Mouse (Mus musculus) cerebellum, adult 8-10 months (tissue): Measurements from ENCODE around the gene Bcl2l13.
"Not testable (repeated sequence)": the region's sequence is repeated elsewhere in the genome, so short reads cannot be mapped to it uniquely, and the experiment has no call there.

Source experiments
- DNase-seq: peaks from one replicate; pipeline ENCODE4 v3.0.0; 2022

Bcl2l13 gene

DNA sequence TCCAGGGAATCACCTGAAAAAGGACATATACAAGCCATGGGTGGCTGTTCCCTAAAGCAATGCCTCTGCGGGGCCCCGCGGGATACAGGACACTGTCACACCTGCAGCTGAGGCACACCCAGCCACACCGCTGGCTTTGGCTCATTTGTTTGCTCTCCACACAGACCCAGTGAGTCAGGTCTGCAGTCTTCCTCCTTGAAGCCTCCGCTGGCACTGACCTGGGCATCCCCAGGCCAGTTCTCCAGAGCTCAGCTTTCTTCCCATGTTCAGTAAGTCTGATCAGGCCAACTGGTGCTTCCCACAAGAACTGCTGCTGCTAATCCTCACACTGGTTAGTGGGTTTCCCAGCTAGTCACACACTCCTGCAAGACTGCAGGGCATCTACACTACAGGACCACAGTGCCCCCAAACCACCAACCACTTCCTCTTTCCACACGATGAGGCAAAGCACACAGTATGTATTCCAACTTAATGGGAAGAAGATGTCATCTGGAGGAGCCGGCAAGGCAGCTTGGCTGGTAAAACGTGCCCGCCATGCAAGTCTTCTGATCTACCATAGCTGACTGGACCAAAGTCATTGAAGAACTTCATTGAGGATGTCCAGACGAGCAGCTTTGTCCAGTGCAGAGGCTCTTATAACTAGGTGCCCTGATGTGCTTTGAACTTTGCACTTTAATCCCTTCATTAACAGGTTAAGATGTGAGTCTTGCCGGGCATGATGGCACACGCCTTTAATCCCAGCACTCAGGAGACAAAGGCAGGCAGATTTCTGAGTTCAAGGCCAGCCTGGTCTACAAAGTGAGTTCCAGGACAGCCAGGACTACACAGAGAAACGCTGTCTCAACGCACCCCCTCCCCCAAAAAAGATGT, 66.0 kb downstream of the Bcl2l13 start:
- no peak for DNase-seq

DNA sequence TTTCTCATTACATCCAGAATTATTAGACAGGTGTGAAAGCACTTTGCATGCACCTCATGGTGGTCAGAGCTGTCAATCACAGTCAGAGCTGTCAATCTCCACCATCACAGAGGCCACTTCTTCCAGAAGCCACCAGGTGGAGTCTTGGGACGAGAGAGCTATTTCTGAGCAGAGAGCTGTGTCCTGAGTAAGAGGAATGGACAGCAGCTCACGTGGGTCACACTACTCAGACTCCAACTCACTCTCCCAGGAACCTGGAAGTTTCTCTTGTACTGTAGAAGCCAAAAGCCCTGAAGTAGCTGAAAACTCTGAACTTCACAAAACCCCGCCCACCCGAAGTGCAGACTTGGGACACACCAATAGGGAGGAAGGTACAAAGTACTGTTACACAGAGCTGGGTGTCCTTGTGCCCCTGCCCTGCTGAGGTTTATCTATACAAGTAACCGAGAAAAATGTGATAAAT, 67.5 kb downstream of the Bcl2l13 start:
- DNase-seq, result no peak

- DNase-seq, result no peak
Measured at GRCm38 (mm10) chr6:120903961-120904360, 67.9 kb downstream of the Bcl2l13 start.

GRCm38 (mm10) chr6:120905111-120905510, 69.1 kb downstream of the Bcl2l13 start:
- no peak for DNase-seq

GRCm38 (mm10) chr6:120906521-120906920, 70.5 kb downstream of the Bcl2l13 start:
- no peak for DNase-seq

- DNase-seq, result not testable (repeated sequence)
Measured at GRCm38 (mm10) chr6:120907876-120908597, 72.0 kb downstream of the Bcl2l13 start.

GRCm38 (mm10) chr6:120909501-120909900, 73.5 kb downstream of the Bcl2l13 start:
- DNase-seq, result no peak

- DNase-seq, result no peak
Measured at GRCm38 (mm10) chr6:120911213-120912007, 75.4 kb downstream of the Bcl2l13 start.

- DNase-seq, result no peak
Measured at GRCm38 (mm10) chr6:120912931-120913330, 76.9 kb downstream of the Bcl2l13 start.

GRCm38 (mm10) chr6:120913783-120914182, 77.8 kb downstream of the Bcl2l13 start:
- no peak for DNase-seq

DNA sequence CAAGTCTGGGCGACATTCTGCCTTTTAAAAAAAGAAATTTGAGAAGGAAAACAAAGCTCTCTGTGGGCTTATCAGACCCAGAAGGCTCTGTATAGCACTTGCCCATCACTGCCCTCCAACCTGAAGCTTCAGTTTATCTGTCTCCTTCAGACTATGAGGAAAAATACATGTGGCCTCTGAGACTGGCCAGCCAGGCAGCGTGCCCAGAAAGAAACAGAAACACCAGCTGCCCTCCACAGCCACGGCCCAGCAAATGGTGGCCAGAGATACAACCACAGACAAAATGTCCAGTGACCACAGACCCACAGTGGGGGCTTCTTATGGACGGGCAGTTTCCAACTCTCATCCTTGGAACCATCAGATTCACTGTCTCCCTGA, 78.5 kb downstream of the Bcl2l13 start:
- no peak for DNase-seq

GRCm38 (mm10) chr6:120914911-120915648, 79.1 kb downstream of the Bcl2l13 start:
- DNase-seq, result no peak

- no peak for DNase-seq
Measured at GRCm38 (mm10) chr6:120915649-120915975, 79.6 kb downstream of the Bcl2l13 start.

- DNase-seq, result peak; percentile 45
Measured at GRCm38 (mm10) chr6:120916074-120916971, 80.3 kb downstream of the Bcl2l13 start, which contains the start of gene Bid. TSS of gene Bid (minus strand) at chr6:120916853.

- DNase-seq, result not testable (repeated sequence)
Measured at GRCm38 (mm10) chr6:120916972-120917881, 81.2 kb downstream of the Bcl2l13 start.

DNA sequence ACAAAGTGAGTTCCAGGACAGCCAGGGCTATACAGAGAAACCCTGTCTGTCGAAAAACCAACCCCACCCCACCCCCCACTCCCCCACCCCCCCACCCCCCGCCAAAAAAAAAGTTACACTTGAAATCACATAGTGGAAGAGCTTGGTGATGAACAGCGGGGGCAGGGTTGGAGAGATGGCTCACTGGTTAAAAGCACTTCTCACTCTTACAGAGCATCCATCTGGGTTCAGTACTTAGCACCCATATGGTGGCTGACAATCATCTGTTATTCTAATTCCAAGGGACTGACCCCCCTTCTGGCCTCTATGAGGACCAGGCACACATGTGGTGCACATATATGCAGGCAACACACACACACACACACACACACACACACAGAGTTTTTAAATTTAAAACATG, 82.0 kb downstream of the Bcl2l13 start:
- DNase-seq, result no peak

DNA sequence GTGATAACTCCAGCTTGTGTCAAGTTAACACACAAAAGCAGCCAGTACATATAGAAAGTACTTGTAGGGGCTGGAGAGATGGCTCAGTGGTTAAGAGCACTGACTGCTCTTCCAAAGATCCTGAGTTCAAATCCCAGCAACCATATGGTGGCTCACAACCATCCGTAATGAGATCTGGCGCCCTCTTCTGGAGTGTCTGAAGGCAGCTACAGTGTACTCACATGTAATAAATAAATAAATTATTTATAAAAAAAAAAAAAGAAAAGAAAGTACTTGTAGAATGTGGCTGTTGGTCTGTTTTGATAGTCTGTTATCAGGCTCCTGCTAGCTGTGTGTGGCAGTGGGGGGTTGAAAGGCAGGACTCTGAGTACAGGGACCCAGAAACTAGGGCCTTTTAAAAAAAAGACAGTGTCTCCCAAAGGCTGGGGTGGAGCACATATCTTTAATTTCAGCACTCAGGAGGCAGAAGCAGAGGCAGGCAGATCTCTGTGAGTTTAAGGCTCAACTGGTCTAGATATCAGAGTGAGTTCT, 88.8 kb downstream of the Bcl2l13 start:
- DNase-seq, result not testable (repeated sequence)

DNA sequence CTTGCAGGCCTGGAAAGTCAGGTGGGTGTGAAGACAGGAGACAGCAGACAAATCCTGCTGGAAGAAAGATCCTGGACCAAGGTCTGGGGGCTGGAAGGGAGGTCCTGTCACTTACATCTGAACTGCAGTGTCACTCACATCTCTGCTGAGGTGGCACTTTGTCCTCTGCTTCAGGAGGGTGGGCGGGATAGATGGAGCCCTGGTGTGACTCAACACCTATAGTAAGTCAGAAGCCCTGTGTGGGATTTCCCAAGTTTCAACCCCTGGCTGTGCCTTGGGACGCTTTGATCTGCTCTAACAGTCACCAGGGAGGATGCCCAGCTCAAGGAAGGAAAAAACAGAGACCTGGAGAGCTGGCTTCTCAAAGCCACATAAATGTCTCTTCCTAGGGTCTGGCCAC, 90.9 kb downstream of the Bcl2l13 start:
- DNase-seq, result no peak

DNA sequence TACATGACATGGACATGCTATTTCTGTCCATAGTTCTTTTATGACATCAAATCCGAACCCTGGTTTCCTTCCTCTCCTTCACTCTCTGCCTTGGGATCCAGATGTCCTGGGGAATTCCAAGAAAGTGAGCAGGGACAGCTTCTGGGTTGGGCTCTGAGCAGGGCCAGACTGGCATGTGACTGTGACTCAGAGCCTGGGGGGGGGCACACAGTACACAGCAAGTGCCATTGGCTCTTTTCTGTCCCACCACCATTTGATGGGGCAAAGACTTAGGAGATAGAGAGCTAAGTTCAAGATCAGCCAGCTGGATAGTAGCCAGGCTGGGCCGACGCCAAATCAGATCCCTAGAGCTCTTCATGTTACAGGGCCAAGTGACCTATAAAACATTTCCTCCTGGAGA, 91.8 kb downstream of the Bcl2l13 start:
- peak; percentile 12 for DNase-seq

GRCm38 (mm10) chr6:120929421-120929820, 93.4 kb downstream of the Bcl2l13 start:
- no peak for DNase-seq
